Mouse (Mus musculus) midbrain, postnatal 0 days (tissue): Measurements from ENCODE around the gene Cep104. TPM values are rescaled to one million over a fixed set of nuclear protein-coding genes. Genes with fewer than 3 reads are reported as not detected.

ENCODE experiments used
- ATAC-seq: fragments of 200-750 bp; cut with Nextera tagmentation; 2 replicates; pipeline ENCODE4 v1.8.0; 2017; ENCODE audit warnings: moderate number of reproducible peaks, mild to moderate bottlenecking, moderate TSS enrichment, moderate library complexity; ENCODE audit not compliant: low FRiP score
- DNase-seq: peaks from one replicate; pipeline ENCODE4 v3.0.0-alpha.2; 2015; ENCODE audit warnings: low spot score
- H3K27ac ChIP-seq: fragments of 300-500 bp; sonication (generic); 2 replicates; pipeline ENCODE4 v1.5.1; 2014; ENCODE audit warnings: low read depth, mild to moderate bottlenecking, low read length, mixed read lengths
- H3K27me3 ChIP-seq: fragments of 300-500 bp; sonication (generic); 2 replicates; pipeline ENCODE4 v1.6.1; 2014; ENCODE audit warnings: low read length, control low read depth, mixed read lengths; ENCODE audit not compliant: insufficient read depth
- H3K36me3 ChIP-seq: fragments of 300-500 bp; sonication (generic); 2 replicates; pipeline ENCODE4 v1.6.1; 2014; ENCODE audit warnings: low read length, control low read depth, mixed read lengths; ENCODE audit not compliant: insufficient read depth
- H3K4me1 ChIP-seq: fragments of 300-500 bp; sonication (generic); 2 replicates; pipeline ENCODE4 v1.6.1; 2014; ENCODE audit warnings: mild to moderate bottlenecking, control low read depth, antibody characterized with exemption, low read length, mixed read lengths; ENCODE audit not compliant: insufficient read depth
- H3K4me2 ChIP-seq: fragments of 300-500 bp; sonication (generic); 2 replicates; pipeline ENCODE4 v1.6.1; 2014; ENCODE audit warnings: low read depth, mild to moderate bottlenecking, low read length, mixed read lengths; ENCODE audit not compliant: poor library complexity, severe bottlenecking
- H3K4me3 ChIP-seq: fragments of 300-500 bp; sonication (generic); 2 replicates; pipeline ENCODE4 v1.5.1; 2014; ENCODE audit warnings: low read depth, mild to moderate bottlenecking, low read length, moderate library complexity
- H3K9ac ChIP-seq: fragments of 300-500 bp; sonication (generic); replicated peaks from 2 replicates; pipeline ENCODE4 v1.6.1; 2014; ENCODE audit warnings: mild to moderate bottlenecking, low read length, moderate library complexity, mixed read lengths; ENCODE audit not compliant: poor library complexity, severe bottlenecking
- H3K9me3 ChIP-seq: fragments of 300-500 bp; sonication (generic); 2 replicates; pipeline ENCODE4 v1.6.1; 2016; ENCODE audit warnings: low read length, control low read depth
- CTCF ChIP-seq: IDR thresholded peaks from 2 replicates; pipeline ENCODE4 v1.5.1; 2016; ENCODE audit warnings: antibody characterized with exemption, mild to moderate bottlenecking
- WGBS: fragments of 180-500 bp; shearing (Covaris S2); extraction: QIAGEN DNeasy Blood & Tissue Kit; methylation state at CpG from one replicate; pipeline ENCODE4 v1.1.7; 2014; 5-methylcytosine and 5-hydroxymethylcytosine counted together
- polyA plus RNA-seq: library from polyadenylated mRNA; unstranded; fragments of >200 nt; fragmentation: Nextera tagmentation; extraction: Ambion mirVana; gene quantifications from 2 replicates; pipeline ENCODE4 v1.2.1, GENCODE M21; 2015
- total RNA-seq: library from RNA; depleted of rRNA; stranded (reverse); fragments of >200 nt; gene quantifications from 2 replicates; pipeline ENCODE4 v1.2.3, GENCODE M21; 2014; rRNA removed

The Cep104 gene
- total and polyA plus RNA-seq, 2 experiments from 2014 or later: 9.6 to 11.7 TPM

DNA sequence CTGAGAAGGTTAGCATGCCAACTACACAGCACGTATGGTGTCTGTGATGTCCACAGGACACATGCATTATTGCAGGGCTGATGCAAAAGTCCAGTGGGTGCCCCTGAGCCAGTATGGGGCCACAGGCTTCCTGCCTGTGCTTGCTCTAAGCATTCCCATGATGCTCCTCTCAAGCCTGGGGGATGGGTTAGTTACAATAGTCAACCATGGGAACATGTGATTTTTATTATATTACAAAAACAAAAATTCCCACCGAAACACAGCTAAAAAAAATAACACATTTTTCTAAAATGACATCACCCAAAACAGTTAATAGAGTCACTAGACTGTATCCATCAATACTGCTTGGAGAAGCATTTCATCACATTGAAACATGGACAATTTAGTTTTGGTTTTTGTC, 81.1 kb downstream of the Cep104 start:
- Histone ChIP-seq H3K4me3 (no peak overlapping the region), H3K27ac (no peak overlapping the region), H3K4me2 (no peak overlapping the region), H3K9ac (no peak overlapping the region), H3K4me1 (no peaks in the 10 kb centered on the region), H3K27me3 (no peaks in the 10 kb centered on the region), H3K36me3 (no peaks in the 10 kb centered on the region), H3K9me3 (no peaks in the 10 kb centered on the region)
- no peak for ATAC-seq
- DNase-seq: no peak
- no peak for TF ChIP-seq CTCF
- WGBS: 66% methylated on average over 2 of the region's 2 CpGs

DNA sequence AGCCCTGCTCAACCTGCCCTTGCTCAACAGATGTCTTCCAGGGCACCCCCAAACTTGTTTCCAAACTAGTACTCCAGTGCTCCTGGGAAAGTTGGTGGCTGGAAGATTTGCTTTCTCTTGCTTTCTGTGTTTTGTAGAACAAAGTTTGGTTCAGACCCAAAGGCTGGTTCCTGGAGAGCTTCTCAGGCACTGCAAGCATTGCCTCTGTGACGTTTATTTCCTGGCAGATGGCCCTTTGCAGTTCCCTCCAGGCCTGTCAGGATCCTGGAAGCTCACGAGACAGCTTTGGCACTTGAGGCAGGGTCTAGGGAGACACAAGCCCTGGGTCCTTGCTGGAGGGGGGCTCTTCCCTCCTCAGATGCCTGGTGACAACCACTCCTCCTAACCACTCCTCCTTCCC, 81.7 kb downstream of the Cep104 start:
- no peak for TF ChIP-seq CTCF
- Histone ChIP-seq H3K27ac (no peak overlapping the region), H3K9ac (no peak overlapping the region), H3K4me2 (no peak overlapping the region), H3K4me3 (no peak overlapping the region), H3K4me1 (no peaks in the 10 kb centered on the region), H3K9me3 (no peaks in the 10 kb centered on the region), H3K36me3 (no peaks in the 10 kb centered on the region), H3K27me3 (no peaks in the 10 kb centered on the region)
- WGBS: 63% methylated on average over 2 of the region's 2 CpGs
- no peak for ATAC-seq
- DNase-seq: peak; percentile 15

DNA sequence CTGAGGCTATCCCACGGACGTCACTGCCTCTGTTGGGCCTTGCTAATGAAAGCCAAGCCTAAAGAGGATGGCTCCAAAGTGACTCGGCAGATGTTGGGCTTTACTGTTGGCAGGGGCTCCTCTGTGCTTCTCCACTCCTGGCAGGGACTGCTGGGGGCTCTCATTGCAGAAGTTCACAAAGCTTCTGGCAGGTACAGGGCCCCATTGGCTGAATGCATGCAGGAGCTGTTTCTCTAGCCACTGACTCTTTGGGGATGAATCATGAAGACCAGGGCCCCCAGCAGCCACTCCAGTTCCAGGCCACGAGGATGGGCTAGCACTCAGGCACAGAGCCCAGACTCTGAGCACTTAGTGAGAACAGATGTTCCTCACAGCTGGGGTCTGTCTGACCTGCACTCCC, 82.7 kb downstream of the Cep104 start:
- H3K4me1 ChIP-seq: no peaks in the 10 kb centered on the region
- H3K27ac ChIP-seq: no peak overlapping the region
- TF ChIP-seq CTCF: no peak
- ATAC-seq (no peak), DNase-seq (no peak)
- no peaks in the 10 kb centered on the region for H3K36me3 ChIP-seq
- no peaks in the 10 kb centered on the region for H3K9me3 ChIP-seq
- H3K9ac ChIP-seq: no peak overlapping the region
- H3K4me2 ChIP-seq: no peak overlapping the region
- 68% methylated on average over 4 of the region's 4 CpGs for WGBS
- H3K4me3 ChIP-seq: no peak overlapping the region
- no peaks in the 10 kb centered on the region for H3K27me3 ChIP-seq

Other genes starting within 250 kb of the Cep104 start
- 31.3 and 38.4 TPM in 2 replicates for gene A430005L14Rik, start 18.0 kb upstream of the Cep104 start, total RNA-seq
- gene A430005L14Rik, start 18.0 kb upstream of the Cep104 start, polyA plus RNA-seq: 46.1 and 50.4 TPM in 2 replicates
- gene Dffb, start 68 bp upstream of the Cep104 start, total RNA-seq: 19.8 and 20.8 TPM in 2 replicates
- 9.7 and 10.1 TPM in 2 replicates for gene Dffb, start 68 bp upstream of the Cep104 start, polyA plus RNA-seq
- gene Lrrc47, start 36.5 kb downstream of the Cep104 start, total RNA-seq: 24.9 and 28.1 TPM in 2 replicates
- 15.8 and 22.6 TPM in 2 replicates for gene Lrrc47, start 36.5 kb downstream of the Cep104 start, polyA plus RNA-seq
- gene Smim1, start 51.0 kb downstream of the Cep104 start, total RNA-seq: 13.4 and 20.6 TPM in 2 replicates
- 12.9 and 14.6 TPM in 2 replicates for gene Smim1, start 51.0 kb downstream of the Cep104 start, polyA plus RNA-seq
- not detected in 2 replicates for gene Ccdc27, start 67.5 kb downstream of the Cep104 start, total RNA-seq
- not detected in 2 replicates for gene Ccdc27, start 67.5 kb downstream of the Cep104 start, polyA plus RNA-seq
- 0.49 and 1.2 TPM in 2 replicates for gene Trp73, start 165.0 kb downstream of the Cep104 start, total RNA-seq
- 0.28 and 0.52 TPM in 2 replicates for gene Trp73, start 165.0 kb downstream of the Cep104 start, polyA plus RNA-seq
- 37.6 and 46.8 TPM in 2 replicates for gene Wrap73, start 167.2 kb downstream of the Cep104 start, total RNA-seq
- 34.7 and 36.3 TPM in 2 replicates for gene Wrap73, start 167.2 kb downstream of the Cep104 start, polyA plus RNA-seq
- gene Tprgl, start 185.5 kb downstream of the Cep104 start, total RNA-seq: 210 and 241 TPM in 2 replicates
- 227 and 250 TPM in 2 replicates for gene Tprgl, start 185.5 kb downstream of the Cep104 start, polyA plus RNA-seq
- 39.4 and 68.0 TPM in 2 replicates for gene Megf6, start 195.5 kb downstream of the Cep104 start, total RNA-seq
- 12.1 and 15.4 TPM in 2 replicates for gene Megf6, start 195.5 kb downstream of the Cep104 start, polyA plus RNA-seq